Mouse (Mus musculus) cerebellum, postnatal 36 days (tissue): Measurements from ENCODE around the gene Wrap53.
"Not testable (repeated sequence)": the region's sequence is repeated elsewhere in the genome, so short reads cannot be mapped to it uniquely, and the experiment has no call there.

Source experiments
- DNase-seq, 2 experiments: peaks; one replicate each; pipeline ENCODE4 v3.0.0; 2021 to 2022; ENCODE audit warnings: mixed read lengths in 2 of 2

Gene Wrap53

GRCm38 (mm10) chr11:69580091-69580514, at the start of gene Wrap53, which contains the start of gene Trp53:
Wrap53 (minus strand) TSS chr11:69580255.
Trp53 (plus strand) TSS chr11:69580359.
- peak; percentile 86 to 88 for DNase-seq

- no peak for DNase-seq
Observed at GRCm38 (mm10) chr11:69629802-69630201, 49.7 kb upstream of the Wrap53 start.

GRCm38 (mm10) chr11:69628286-69628685, 48.2 kb upstream of the Wrap53 start:
- DNase-seq, result peak; percentile 85 to 90

DNA sequence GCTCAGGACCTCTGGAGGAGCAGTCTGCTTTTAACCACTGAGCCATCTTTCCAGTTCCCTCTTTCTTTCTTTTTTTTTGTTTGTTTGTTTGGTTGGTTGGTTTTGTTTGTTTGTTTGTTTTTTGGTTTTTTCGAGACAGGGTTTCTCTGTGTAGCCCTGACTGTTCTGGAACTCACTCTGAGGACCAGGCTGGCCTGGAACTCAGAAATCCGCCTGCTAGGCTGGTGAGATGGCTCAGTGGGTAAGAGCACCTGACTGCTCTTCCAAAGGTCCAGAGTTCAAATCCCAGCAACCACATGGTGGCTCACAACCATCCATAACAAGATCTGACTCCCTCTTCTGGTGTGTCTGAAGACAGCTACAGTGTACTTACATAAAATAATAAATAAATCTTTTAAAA, 44.3 kb upstream of the Wrap53 start:
- not testable (repeated sequence) for DNase-seq

DNA sequence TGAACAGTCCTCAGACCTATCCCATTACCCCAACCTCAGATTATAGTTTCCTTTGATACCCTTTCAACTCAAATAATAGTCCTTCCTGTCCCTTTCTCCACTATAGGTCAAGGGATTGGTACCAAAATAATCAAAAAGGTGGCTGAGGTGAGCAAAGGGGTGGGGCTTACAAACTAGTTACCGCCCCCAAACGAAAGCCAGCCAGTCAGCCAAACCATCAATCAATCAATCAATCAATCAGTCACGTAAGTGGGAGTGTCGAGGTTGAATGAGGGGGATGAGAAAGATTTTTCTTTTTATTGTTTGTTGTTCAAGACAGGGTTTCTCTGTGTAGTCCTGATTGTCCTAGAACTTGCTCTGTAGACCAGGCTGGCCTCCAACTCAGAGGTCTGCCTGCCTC, 43.0 kb upstream of the Wrap53 start:
- no peak for DNase-seq

GRCm38 (mm10) chr11:69622406-69622805, 42.4 kb upstream of the Wrap53 start:
- DNase-seq, result peak; percentile 51 to 63

DNA sequence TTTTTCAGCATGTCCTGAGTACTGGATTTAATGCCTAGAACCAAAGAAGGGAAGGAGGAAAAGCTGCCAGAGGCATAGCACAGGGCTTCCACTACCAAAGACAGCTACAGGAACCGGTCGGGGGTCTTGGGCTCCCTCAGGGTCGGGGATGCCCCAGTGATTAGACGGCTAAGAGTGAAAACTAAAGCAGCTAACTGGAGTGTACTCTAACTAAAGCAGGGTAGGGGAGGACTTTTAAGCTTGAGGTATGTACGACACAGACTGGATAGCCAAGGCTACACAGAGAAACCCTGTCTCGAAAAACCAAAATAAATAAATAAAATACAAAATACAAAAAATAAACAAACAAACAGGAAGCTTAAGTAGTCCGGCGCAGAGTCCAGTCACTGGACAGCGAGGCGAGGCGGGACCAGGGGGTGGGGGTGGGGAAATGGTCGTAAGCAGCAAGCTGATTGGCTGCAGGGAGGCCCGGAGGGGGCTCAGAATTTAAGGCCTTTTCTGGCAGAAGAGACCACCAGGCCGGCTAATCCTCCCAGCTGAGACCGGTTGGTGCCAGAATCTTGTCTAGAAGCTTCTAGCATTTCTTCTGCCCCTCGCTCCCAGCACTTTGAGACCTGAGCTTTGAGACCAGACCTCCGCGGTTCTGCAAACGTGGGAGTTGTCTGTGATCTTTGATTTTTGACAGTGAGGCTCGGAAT, 41.7 kb upstream of the Wrap53 start, which contains the start of gene Sat2:
Gene Sat2 (plus strand): TSS at position 454 of the 698 bp plus-strand sequence.
- peak; percentile 64 for DNase-seq

GRCm38 (mm10) chr11:69620394-69621081, 40.5 kb upstream of the Wrap53 start:
- no peak for DNase-seq

DNA sequence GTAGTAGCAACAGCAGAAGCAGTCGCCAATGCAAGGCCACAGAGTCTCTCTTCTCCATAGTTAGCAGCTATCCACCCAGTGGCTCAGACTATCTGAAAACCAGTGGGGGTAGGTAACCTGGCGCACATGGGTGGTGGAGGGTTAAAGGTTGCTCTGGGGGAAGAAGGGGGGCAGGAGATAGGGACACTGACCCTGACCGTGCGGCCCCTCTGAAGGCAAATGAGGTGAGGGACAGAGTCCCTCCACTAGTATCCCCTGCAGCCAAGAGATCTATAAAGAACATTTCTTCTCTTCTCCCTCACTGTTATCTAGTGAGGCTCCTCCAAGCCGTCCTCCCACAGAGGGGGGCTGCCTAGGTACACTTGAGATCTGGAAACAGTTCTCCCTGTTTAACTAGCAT, 37.8 kb upstream of the Wrap53 start, which contains the start of gene Shbg:
Gene Shbg (minus strand): TSS at position 101 of the 400 bp plus-strand sequence.
- no peak for DNase-seq

GRCm38 (mm10) chr11:69616781-69617180, 36.7 kb upstream of the Wrap53 start:
- DNase-seq, result no peak

DNA sequence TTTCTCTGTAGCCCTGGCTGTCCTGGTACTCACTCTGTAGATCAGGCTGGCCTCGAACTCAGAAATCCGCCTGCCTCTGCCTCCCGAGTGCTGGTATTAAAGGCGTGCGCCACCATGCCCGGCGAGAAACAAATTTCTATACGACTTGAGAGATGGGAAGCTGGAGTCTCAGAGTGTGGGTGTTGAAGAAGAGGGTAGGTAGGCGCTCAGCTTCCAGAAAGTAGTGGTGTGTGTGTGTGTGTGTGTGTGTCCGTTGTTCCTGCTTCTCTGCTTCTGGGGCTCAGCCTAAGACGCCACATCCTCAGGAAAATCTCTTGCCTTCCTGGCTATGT, 34.2 kb upstream of the Wrap53 start:
- DNase-seq, result not testable (repeated sequence)

DNA sequence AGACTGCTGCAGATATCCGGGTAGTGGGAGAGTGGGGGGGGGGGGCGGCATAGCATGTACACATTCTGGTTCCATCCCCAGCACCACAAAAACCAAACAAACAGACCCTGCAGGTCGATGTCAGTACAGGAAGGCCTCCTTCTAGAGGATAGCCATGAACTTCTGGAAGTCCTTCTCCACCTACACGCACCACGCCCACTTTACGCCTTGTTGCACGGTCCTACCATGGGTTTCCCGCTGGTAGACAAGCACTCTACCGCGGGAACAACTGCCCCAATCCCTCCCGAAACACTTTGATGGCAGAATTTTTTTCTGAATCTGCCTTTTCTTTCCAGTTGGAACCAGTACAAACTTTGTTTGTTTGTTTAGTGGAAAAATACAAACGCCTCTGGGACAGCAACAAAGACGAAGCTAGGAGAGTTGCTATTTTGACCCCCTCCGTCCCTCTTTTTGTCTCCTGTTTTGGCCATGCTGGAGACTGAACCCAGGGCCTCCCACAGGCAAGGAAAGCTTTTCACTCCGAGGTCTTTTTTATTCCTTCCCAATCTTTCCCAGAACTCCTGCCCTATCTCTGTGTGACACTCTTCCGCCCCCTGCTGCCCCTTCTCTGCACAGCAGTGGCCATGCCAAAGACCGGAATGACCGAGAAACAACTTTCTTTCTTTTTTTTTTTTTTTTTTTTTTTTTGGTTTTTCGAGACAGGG, 33.6 kb upstream of the Wrap53 start:
- DNase-seq, result peak; percentile 85 to 87

- DNase-seq, result no peak
Observed at GRCm38 (mm10) chr11:69610899-69611298, 30.8 kb upstream of the Wrap53 start.

GRCm38 (mm10) chr11:69609416-69609815, 29.4 kb upstream of the Wrap53 start:
- no peak for DNase-seq

DNA sequence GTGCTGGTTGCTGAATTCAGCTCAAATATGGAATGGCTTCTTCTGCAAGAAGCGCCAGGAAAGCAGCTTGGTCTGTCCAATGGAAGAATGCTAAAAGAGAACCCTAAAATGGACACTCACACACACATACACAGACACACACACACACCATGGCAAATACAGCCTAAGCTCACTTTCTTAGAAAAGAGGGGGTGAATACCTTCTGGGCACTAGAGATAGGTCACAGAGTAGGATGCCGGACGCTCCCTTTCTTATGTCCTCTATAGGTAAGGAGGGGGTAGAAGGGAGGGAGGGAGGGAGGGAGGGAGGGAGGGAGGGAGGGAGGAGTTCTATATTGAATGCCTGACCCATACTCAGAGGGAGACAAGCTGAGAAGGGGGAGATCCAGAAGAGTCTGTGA, 28.5 kb upstream of the Wrap53 start:
- DNase-seq, result no peak

GRCm38 (mm10) chr11:69606832-69607231, 26.8 kb upstream of the Wrap53 start:
- DNase-seq, result no peak

GRCm38 (mm10) chr11:69606491-69606795, 26.4 kb upstream of the Wrap53 start:
- DNase-seq, result peak in 1 of 2 experiments; percentile 27

DNA sequence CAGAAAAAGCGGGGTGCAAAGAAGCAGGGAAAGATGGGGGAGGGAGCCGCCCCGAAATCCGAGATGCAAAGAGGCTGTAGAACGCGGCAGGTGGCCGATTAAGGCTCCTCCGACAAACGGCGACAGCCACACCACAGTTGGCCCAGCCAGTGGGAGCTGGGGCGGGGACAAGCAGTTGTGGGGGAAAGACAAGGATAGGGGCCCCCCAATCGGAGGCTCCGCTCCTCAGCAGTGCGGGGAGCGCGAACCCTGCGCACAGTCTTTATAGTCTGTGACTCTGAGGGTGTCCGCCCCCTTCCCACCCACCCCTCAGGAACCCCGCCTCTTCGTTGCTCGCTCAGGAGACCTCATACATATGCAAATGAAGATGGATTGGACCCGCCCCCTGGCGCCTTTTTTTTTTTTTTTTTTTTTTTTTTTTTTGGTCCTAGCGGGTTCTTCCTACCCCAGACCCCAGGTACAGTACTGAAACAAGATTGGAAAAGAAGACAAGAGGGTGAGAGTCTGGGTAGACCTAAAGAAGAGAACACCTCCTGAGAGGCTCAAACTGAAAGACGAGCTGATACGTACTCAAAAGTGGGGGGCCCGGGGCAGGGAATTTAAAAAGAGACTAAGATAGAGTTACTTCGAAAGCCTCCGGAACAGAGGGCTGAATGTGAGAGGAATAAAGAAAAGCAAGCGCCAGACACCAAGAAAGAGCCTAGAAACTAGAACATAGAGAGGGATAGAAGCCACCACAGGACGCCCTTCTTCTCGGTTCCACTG, 25.9 kb upstream of the Wrap53 start, which contains the start of gene Atp1b2:
Gene Atp1b2 (minus strand): TSS at position 217 of the 765 bp plus-strand sequence.
- DNase-seq, result peak; percentile 92 to 93

GRCm38 (mm10) chr11:69604795-69605664, 25.0 kb upstream of the Wrap53 start:
- peak; percentile 82 to 88 for DNase-seq

DNA sequence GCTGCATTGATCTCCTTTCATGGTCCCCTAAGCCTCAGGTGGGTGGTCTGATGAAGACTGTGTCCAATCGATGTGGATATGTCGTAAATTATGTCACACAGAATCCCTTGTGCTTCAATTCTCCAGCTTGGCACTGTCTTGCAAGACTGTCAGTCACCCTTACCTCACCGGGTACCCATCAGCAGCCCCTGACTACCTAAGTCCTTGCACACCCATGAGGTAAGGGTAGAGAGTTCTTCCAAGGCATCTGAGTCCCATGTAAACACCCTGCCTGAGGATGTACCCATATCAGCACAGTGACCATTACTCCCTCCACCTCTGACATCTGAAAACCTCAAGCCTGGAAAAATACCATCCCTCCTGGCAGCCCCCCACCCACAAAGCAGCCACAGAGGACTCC, 24.3 kb upstream of the Wrap53 start:
- DNase-seq, result peak in 1 of 2 experiments; percentile 23

DNA sequence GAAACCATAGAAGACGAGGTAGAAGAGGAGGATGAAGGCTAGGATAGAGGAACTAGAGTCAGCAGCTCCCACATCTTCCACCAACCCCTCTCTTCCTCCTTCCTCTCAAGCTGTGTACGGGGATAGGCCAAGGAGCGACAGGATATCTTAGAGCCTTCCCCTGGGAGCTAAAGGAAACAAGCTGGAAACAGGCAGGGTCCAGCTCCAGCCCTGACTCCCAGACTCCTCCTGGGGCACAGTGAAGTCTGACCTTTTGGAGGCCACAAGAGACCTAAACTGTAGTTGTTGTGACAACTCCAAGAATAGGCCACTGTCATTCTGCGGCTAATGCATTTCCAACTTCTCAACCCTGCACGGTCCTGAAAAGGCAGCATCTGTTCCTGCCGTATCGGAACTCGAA, 23.5 kb upstream of the Wrap53 start:
- DNase-seq, result peak in 1 of 2 experiments; percentile 31

GRCm38 (mm10) chr11:69601768-69602167, 21.7 kb upstream of the Wrap53 start:
- no peak for DNase-seq
